Mouse (Mus musculus) E14TG2a.4 (cell line): ENCODE data around the gene Gm32802.
"Not testable (repeated sequence)": the region's sequence is repeated elsewhere in the genome, so short reads cannot be mapped to it uniquely, and the experiment has no call there.

Experiments used
- CTCF ChIP-seq: conservative IDR thresholded peaks from 2 replicates; pipeline ENCODE4 v1.5.1; 2014; ENCODE audit warnings: low read length
- NANOG ChIP-seq: IDR thresholded peaks from 2 replicates; pipeline ENCODE4 v1.6.1; 2014; ENCODE audit warnings: borderline replicate concordance, low read length, mixed read lengths

- TF ChIP-seq CTCF, NANOG: not testable (repeated sequence)
These were observed 43.6 kb downstream of the Gm32802 start for GRCm38 (mm10) chr10:118302133-118302532.
